Mouse (Mus musculus) lung, adult 2 months (tissue): ENCODE measurements around the gene Rsph9. TPM values are rescaled to one million over a fixed set of nuclear protein-coding genes. Genes with fewer than 3 reads are reported as not detected.

ENCODE experiments used
- DNase-seq: peaks from one replicate; pipeline ENCODE4 v3.0.0; 2022
- H3K4me1 ChIP-seq: fragments of 200-500 bp; 2 replicates; pipeline ENCODE4 v1.6.1; 2011; ENCODE audit warnings: low read length; ENCODE audit not compliant: control insufficient read depth, insufficient read depth
- H3K4me3 ChIP-seq: fragments of 200-500 bp; replicated peaks from 2 replicates; pipeline ENCODE3; 2011; ENCODE audit warnings: low read depth, mild to moderate bottlenecking, control low read depth, low read length; ENCODE audit errors: extremely low read depth
- CTCF ChIP-seq: fragments of 200-500 bp; IDR thresholded peaks from 2 replicates; pipeline ENCODE4 v1.5.1; 2011; ENCODE audit warnings: mild to moderate bottlenecking, low read length, control low read depth; ENCODE audit not compliant: insufficient read depth
- POLR2A ChIP-seq: fragments of 200-500 bp; IDR thresholded peaks from 2 replicates; pipeline ENCODE4 v1.6.1; 2011; ENCODE audit warnings: low read depth, mild to moderate bottlenecking, control low read depth, low read length, borderline replicate concordance; ENCODE audit errors: extremely low read depth
- WGBS: fragments of 180-500 bp; shearing (Covaris S2); methylation state at CpG from one replicate; pipeline ENCODE4 v1.1.7; 2018; 5-methylcytosine and 5-hydroxymethylcytosine counted together
- polyA plus RNA-seq: library from polyadenylated mRNA; depleted of rRNA; stranded (reverse); fragments of >200 nt; gene quantifications from 2 replicates; pipeline ENCODE4 v1.2.3, GENCODE M21; 2012

The Rsph9 gene
- polyA plus RNA-seq, 1 experiment = 28.1 TPM

GRCm38 (mm10) chr17:46108286-46108685 lies 35.7 kb downstream of the Rsph9 start:
- no peak overlapping the region for H3K4me3 ChIP-seq
- no peak for DNase-seq
- TF ChIP-seq CTCF = no peak
- no peak for TF ChIP-seq POLR2A
- peaks cover 2% of the 10 kb centered on the region; the same call in 1 of the 2 replicates for H3K4me1 ChIP-seq
- 74% methylated on average over 4 of the region's 4 CpGs for WGBS

- 11% methylated on average over 12 of the region's 12 CpGs for WGBS
- no peak overlapping the region for H3K4me3 ChIP-seq
- TF ChIP-seq POLR2A (peak; percentile 57; the same call in 1 of the 2 replicates), CTCF (no peak; the same call in 1 of the 2 replicates)
- peaks cover 9% of the 10 kb centered on the region; the same call in 1 of the 2 replicates for H3K4me1 ChIP-seq
- DNase-seq = peak; percentile 64
These were observed 39.5 kb downstream of the Rsph9 start for GRCm38 (mm10) chr17:46104487-46104886.

GRCm38 (mm10) chr17:46102608-46103159 lies 41.3 kb downstream of the Rsph9 start:
- Histone ChIP-seq H3K4me3 (no peak overlapping the region), H3K4me1 (peaks cover 17% of the 10 kb centered on the region)
- no peak for DNase-seq
- WGBS = 55% methylated on average over 8 of the region's 8 CpGs
- TF ChIP-seq POLR2A = no peak
- TF ChIP-seq CTCF = no peak

- no peak overlapping the region for H3K4me3 ChIP-seq
- 78% methylated on average over 9 of the region's 9 CpGs for WGBS
These were observed 42.1 kb downstream of the Rsph9 start for GRCm38 (mm10) chr17:46101906-46102305.

GRCm38 (mm10) chr17:46098525-46098924 lies 45.5 kb downstream of the Rsph9 start:
- no peak overlapping the region for H3K4me3 ChIP-seq
- TF ChIP-seq CTCF (no peak), POLR2A (0 out of 2 replicates have a peak, but pooled peaks have one; percentile 18)
- 31% methylated on average over 8 of the region's 8 CpGs for WGBS
- H3K4me1 ChIP-seq = peaks cover 17% of the 10 kb centered on the region
- DNase-seq = no peak

More at GRCm38 (mm10) chr17:46101906-46102305, 42.1 kb downstream of the Rsph9 start:
- H3K4me1 ChIP-seq = peaks cover 17% of the 10 kb centered on the region
- TF ChIP-seq POLR2A (no peak), CTCF (no peak)
- no peak for DNase-seq

- Histone ChIP-seq H3K4me3 (no peak overlapping the region), H3K4me1 (peaks cover 3% of the 10 kb centered on the region; the same call in 1 of the 2 replicates)
- 71% methylated on average over 14 of the region's 14 CpGs for WGBS
- TF ChIP-seq CTCF = no peak
- TF ChIP-seq POLR2A = no peak
- no peak for DNase-seq
These were observed 52.1 kb downstream of the Rsph9 start for GRCm38 (mm10) chr17:46091899-46092298.

GRCm38 (mm10) chr17:46091351-46091750 lies 52.7 kb downstream of the Rsph9 start:
- Histone ChIP-seq H3K4me1 (peaks cover 3% of the 10 kb centered on the region; the same call in 1 of the 2 replicates), H3K4me3 (no peak overlapping the region)
- WGBS = 75% methylated on average over 1 of the region's 1 CpGs
- no peak for TF ChIP-seq CTCF
- no peak for TF ChIP-seq POLR2A
- DNase-seq = no peak

GRCm38 (mm10) chr17:46086341-46086870 lies 57.6 kb downstream of the Rsph9 start:
- TF ChIP-seq POLR2A (no peak), CTCF (no peak)
- Histone ChIP-seq H3K4me1 (peaks cover 13% of the 10 kb centered on the region), H3K4me3 (no peak overlapping the region)
- no peak for DNase-seq
- 55% methylated on average over 17 of the region's 17 CpGs for WGBS

GRCm38 (mm10) chr17:46084091-46084501 lies 59.9 kb downstream of the Rsph9 start:
- DNase-seq = peak; percentile 77
- Histone ChIP-seq H3K4me1 (peaks cover 18% of the 10 kb centered on the region), H3K4me3 (peak overlapping the region; percentile 6)
- TF ChIP-seq POLR2A (no peak), CTCF (no peak)
- WGBS = 3% methylated on average over 10 of the region's 10 CpGs

- TF ChIP-seq CTCF (no peak), POLR2A (no peak)
- DNase-seq = no peak
- 69% methylated on average over 3 of the region's 3 CpGs for WGBS
- Histone ChIP-seq H3K4me1 (peaks cover 18% of the 10 kb centered on the region), H3K4me3 (no peak overlapping the region)
These were observed 60.6 kb downstream of the Rsph9 start for GRCm38 (mm10) chr17:46083381-46083780.
